Mouse (Mus musculus) cerebellum, adult 2 months (tissue): ENCODE data around the gene Bmf.

Source experiments
- CTCF ChIP-seq: fragments of 200-500 bp; IDR thresholded peaks from 2 replicates; pipeline ENCODE4 v1.5.1; 2011; ENCODE audit warnings: low read depth, mild to moderate bottlenecking, control low read depth, low read length, moderate library complexity, borderline replicate concordance; ENCODE audit not compliant: insufficient read depth
- POLR2A ChIP-seq: fragments of 200-500 bp; IDR thresholded peaks from 2 replicates; pipeline ENCODE4 v1.6.1; 2011; ENCODE audit warnings: low read length, control low read depth, borderline replicate concordance; ENCODE audit not compliant: insufficient read depth

DNA sequence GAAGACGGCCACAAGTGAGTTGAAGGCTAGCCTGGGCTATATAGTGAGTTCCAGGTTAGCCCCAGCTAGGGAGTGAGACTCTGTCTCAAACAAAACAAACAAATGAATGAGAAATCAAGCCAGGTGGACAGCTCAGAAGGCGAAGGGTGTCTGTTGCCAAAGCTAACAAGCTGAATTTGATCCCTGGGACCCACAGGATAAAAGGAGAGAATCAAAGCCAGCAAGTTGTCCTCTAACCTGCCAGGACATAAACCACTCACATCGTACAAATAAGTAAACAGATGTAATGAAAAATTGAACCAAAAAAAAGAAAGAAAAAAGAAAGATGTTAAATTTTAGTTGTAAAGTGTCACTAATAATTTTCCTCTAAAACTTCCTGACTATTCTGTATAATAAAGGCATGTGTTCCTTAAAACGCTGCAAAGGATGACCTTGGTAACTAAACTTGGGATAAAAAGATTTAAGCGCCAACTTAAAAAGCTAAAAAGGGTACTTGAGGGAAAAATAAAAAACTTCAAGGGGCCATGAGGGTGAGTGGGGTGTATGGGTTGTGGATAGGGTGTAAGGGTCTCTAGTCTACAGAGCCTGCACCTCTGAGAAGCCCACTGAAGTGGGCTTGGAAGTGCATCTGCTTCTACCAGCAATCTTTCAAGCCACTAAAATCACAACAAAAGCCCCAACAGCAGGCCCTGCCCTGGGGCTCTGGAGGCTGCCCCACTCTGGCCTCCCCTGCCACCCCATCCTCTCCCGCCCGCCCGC, 39.6 kb downstream of the Bmf start:
- TF ChIP-seq CTCF: no peak
- no peak for TF ChIP-seq POLR2A
